ENCODE assay signal across 24 mouse cellular contexts in the genomic region with DNA sequence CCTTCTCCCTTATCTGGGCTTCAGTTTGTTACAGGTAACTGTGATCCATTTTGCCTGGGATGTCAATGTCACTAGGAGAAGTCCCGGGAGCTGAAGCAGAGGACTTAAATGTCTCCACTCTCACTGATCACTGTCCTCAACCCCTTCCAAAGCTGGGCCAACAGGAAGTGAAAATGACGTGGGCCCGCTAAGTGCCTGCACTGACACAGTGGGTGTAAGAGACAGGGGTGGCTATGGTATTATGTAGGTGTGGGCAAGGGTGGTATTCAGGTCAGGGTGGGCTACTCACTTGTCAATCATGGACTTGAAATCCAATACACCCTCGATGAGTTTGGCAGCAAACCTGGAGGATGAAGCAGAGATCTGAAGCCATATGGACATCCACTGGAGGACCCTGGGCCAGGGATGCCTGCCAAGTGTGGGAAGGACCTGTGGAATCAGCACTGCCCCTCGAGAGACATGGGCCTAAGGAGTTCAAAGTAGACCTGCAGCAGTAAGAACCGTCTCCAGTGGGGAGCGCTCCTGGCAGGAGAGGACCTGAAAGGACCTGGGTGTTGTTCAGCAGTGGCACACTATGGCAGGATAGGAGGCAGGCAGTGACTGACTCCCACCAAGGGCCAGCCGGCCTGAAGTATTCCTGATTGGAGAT. TPM values are rescaled to one million over a fixed set of nuclear protein-coding genes. Genes with fewer than 3 reads are reported as not detected.
DNase-seq lines count a peak whose midpoint lies in the region; ATAC-seq and TF ChIP-seq lines count a peak whose summit lies in the region.
"Had no signal": no experiment of that assay in that cellular context is flagged by ENCODE, and none has a peak within 500 bp of the region (broad histone marks: within the 10 kb centered on the region; RNA-seq: fewer than 3 reads in every experiment).

No protein-coding gene starts in this region.

- H3K36me3 ChIP-seq in hindbrain, embryonic 13.5 days, result peaks cover 91% of the 10 kb centered on the region
- H3K36me3 ChIP-seq in hindbrain, postnatal 0 days (ENCODE audit: insufficient read depth, low read length), result peaks cover 46% of the 10 kb centered on the region
- H3K36me3 ChIP-seq in small intestine, adult 2 months (ENCODE audit: control insufficient read depth, insufficient read depth, low read length), result peaks cover 49% of the 10 kb centered on the region

- DNase-seq in heart, adult 11 months, result peak; percentile 94
- no peak for DNase-seq in heart, postnatal 4 days
- DNase-seq in hindbrain, postnatal 0 days (ENCODE audit: low spot score), result no peak
- no peak for DNase-seq in urinary bladder, adult 18-20 months (ENCODE audit: low spot score in 2 of 2)
- DNase-seq: B cell, adult 2 months; cerebellum, adult 2 months; cerebellum, postnatal 36 days; gastrocnemius, postnatal 10 days; liver; thymus, postnatal 14 days had no signal

- no peak for ATAC-seq in hindbrain, embryonic 13.5 days (ENCODE audit: low FRiP score)
- ATAC-seq in hindbrain, postnatal 0 days, result no peak
- peak; percentile 61 for ATAC-seq in granulocyte monocyte progenitor cell, adult 5-6 weeks (replicated peaks; ENCODE audit: poor library complexity, severe bottlenecking)
- ATAC-seq: forebrain, embryonic 14.5 days; lung, postnatal 0 days; midbrain, embryonic 13.5 days; Patski had no signal

- TF ChIP-seq CTCF in hindbrain, postnatal 0 days (IDR thresholded peaks at IDR 0.05; ENCODE audit: low read depth), result no peak
- no peak for TF ChIP-seq CTCF in small intestine, adult 2 months (IDR thresholded peaks at IDR 0.05; ENCODE audit: extremely low read depth, insufficient read length, insufficient replicate concordance, low read depth, low read length)

- H3K9me3 ChIP-seq in hindbrain, embryonic 13.5 days, result no peaks in the 10 kb centered on the region
- no peaks in the 10 kb centered on the region for H3K9me3 ChIP-seq in hindbrain, postnatal 0 days (ENCODE audit: low read length)
- H3K9me3 ChIP-seq: embryonic facial prominence, embryonic 15.5 days; G1E; heart, embryonic 10.5 days; hindbrain, embryonic 10.5 days; midbrain, embryonic 13.5 days had no signal

- no peaks in the 10 kb centered on the region for H3K27me3 ChIP-seq in hindbrain, embryonic 13.5 days
- H3K27me3 ChIP-seq in hindbrain, postnatal 0 days (ENCODE audit: insufficient read depth, low read length), result no peaks in the 10 kb centered on the region
- H3K27me3 ChIP-seq in small intestine, adult 2 months (ENCODE audit: control insufficient read depth, insufficient read depth, low read length), result no peaks in the 10 kb centered on the region
- H3K27me3 ChIP-seq: CH12.LX; embryonic facial prominence, embryonic 15.5 days; midbrain, embryonic 13.5 days; Patski had no signal

- H3K27ac ChIP-seq in hindbrain, embryonic 13.5 days, result no peak overlapping the region
- H3K27ac ChIP-seq in hindbrain, postnatal 0 days, result no peak overlapping the region
- peak overlapping the region; percentile 80 for H3K27ac ChIP-seq in small intestine, adult 2 months (ENCODE audit: insufficient read depth, low read depth, low read length)
- H3K27ac ChIP-seq: embryonic facial prominence, embryonic 15.5 days; heart, embryonic 10.5 days; hindbrain, embryonic 10.5 days; kidney, postnatal 0 days; left cerebral cortex, adult 2 months; midbrain, embryonic 13.5 days had no signal

- no peak for TF ChIP-seq POLR2A in small intestine, adult 2 months (IDR thresholded peaks at IDR 0.05; ENCODE audit: low read depth, low read length)

- peaks cover 12% of the 10 kb centered on the region for H3K4me1 ChIP-seq in hindbrain, embryonic 13.5 days (replicated peaks)
- no peaks in the 10 kb centered on the region; the same call in 1 of the 2 replicates for H3K4me1 ChIP-seq in hindbrain, postnatal 0 days (ENCODE audit: insufficient read depth, low read length)
- H3K4me1 ChIP-seq in small intestine, adult 2 months (ENCODE audit: control insufficient read depth, insufficient read depth, insufficient read length, low read length), result peaks cover 27% of the 10 kb centered on the region

- no peak overlapping the region for H3K4me3 ChIP-seq in hindbrain, embryonic 13.5 days
- no peak overlapping the region for H3K4me3 ChIP-seq in hindbrain, postnatal 0 days (ENCODE audit: low read length)
- no peak overlapping the region for H3K4me3 ChIP-seq in small intestine, adult 2 months (ENCODE audit: low read depth, low read length)
- H3K4me3 ChIP-seq: embryonic facial prominence, embryonic 15.5 days; heart, embryonic 10.5 days; hindbrain, embryonic 10.5 days; left cerebral cortex, adult 2 months; midbrain, embryonic 13.5 days had no signal

- no peak overlapping the region for H3K4me2 ChIP-seq in hindbrain, embryonic 13.5 days
- H3K4me2 ChIP-seq in hindbrain, postnatal 0 days (ENCODE audit: low read depth, low read length), result no peak overlapping the region
- H3K4me2 ChIP-seq: embryonic facial prominence, embryonic 15.5 days; midbrain, embryonic 13.5 days had no signal

- 89% methylated on average over 8 of the region's 8 CpGs for WGBS in hindbrain, embryonic 13.5 days
- WGBS in hindbrain, postnatal 0 days, result 85% methylated on average over 8 of the region's 8 CpGs
- 63% methylated on average over 8 of the region's 8 CpGs for WGBS in small intestine, adult 2 months

- H3K9ac ChIP-seq in hindbrain, embryonic 13.5 days, result 0 out of 2 replicates have a peak overlapping the region, but pooled peaks have one; percentile 19
- H3K9ac ChIP-seq in hindbrain, postnatal 0 days (replicated peaks; ENCODE audit: low read length), result no peak overlapping the region
- H3K9ac ChIP-seq: embryonic facial prominence, embryonic 15.5 days; midbrain, embryonic 13.5 days had no signal

RNA-seq across cellular contexts. Expression of a gene that starts 7.0 kb away (rescaled TPM):
- total RNA-seq in heart, postnatal 4 days (2021), result 100 to 1,000 TPM; 379 to 401 TPM
- polyA plus RNA-seq in hindbrain, embryonic 13.5 days (2015; fragmentation: Nextera tagmentation; extraction: Ambion mirVana), result 22.1 and 24.0 TPM in 2 replicates
- total RNA-seq in hindbrain, postnatal 0 days (2014; rRNA removed), result 49.3 and 51.5 TPM in 2 replicates
- polyA plus RNA-seq in hindbrain, postnatal 0 days (2015; fragmentation: Nextera tagmentation; extraction: Ambion mirVana), result 26.0 and 27.6 TPM in 2 replicates
- 18.1 and 35.3 TPM in 2 replicates for total RNA-seq in granulocyte monocyte progenitor cell, adult 5-6 weeks (2014; fragmentation: Nextera tagmentation)
- total RNA-seq in granulocyte monocyte progenitor cell, adult 5-6 weeks (2017), result 7.1 and 14.7 TPM in 2 replicates
- polyA plus RNA-seq in small intestine, adult 2 months (2012; rRNA removed), result 77.8 and 176 TPM in 2 replicates

RNA-seq across cellular contexts. Expression of a gene that starts 7.3 kb away (rescaled TPM):
- total RNA-seq in heart, postnatal 4 days (2021), result 100 to 1,000 TPM; 139 TPM
- polyA plus RNA-seq in hindbrain, embryonic 13.5 days (2015; fragmentation: Nextera tagmentation; extraction: Ambion mirVana), result 129 and 133 TPM in 2 replicates
- 140 and 156 TPM in 2 replicates for total RNA-seq in hindbrain, postnatal 0 days (2014; rRNA removed)
- polyA plus RNA-seq in hindbrain, postnatal 0 days (2015; fragmentation: Nextera tagmentation; extraction: Ambion mirVana), result 133 and 138 TPM in 2 replicates
- total RNA-seq in granulocyte monocyte progenitor cell, adult 5-6 weeks (2014; fragmentation: Nextera tagmentation), result 127 and 167 TPM in 2 replicates
- total RNA-seq in granulocyte monocyte progenitor cell, adult 5-6 weeks (2017), result 58.5 and 61.0 TPM in 2 replicates
- 55.4 and 102 TPM in 2 replicates for polyA plus RNA-seq in small intestine, adult 2 months (2012; rRNA removed)

RNA-seq across cellular contexts. Expression of a gene that starts 16.5 kb away (rescaled TPM):
- 10 to 100 TPM; 14.2 to 14.6 TPM for total RNA-seq in heart, postnatal 4 days (2021)
- polyA plus RNA-seq in hindbrain, embryonic 13.5 days (2015; fragmentation: Nextera tagmentation; extraction: Ambion mirVana), result 51.2 and 53.9 TPM in 2 replicates
- total RNA-seq in hindbrain, postnatal 0 days (2014; rRNA removed), result 119 and 122 TPM in 2 replicates
- polyA plus RNA-seq in hindbrain, postnatal 0 days (2015; fragmentation: Nextera tagmentation; extraction: Ambion mirVana), result 48.2 and 49.4 TPM in 2 replicates
- total RNA-seq in granulocyte monocyte progenitor cell, adult 5-6 weeks (2014; fragmentation: Nextera tagmentation), result 13.4 and 17.5 TPM in 2 replicates
- total RNA-seq in granulocyte monocyte progenitor cell, adult 5-6 weeks (2017), result 19.1 and 29.6 TPM in 2 replicates
- polyA plus RNA-seq in small intestine, adult 2 months (2012; rRNA removed), result 62.0 and 199 TPM in 2 replicates

RNA-seq across cellular contexts. Expression of a gene that starts 44.5 kb away (rescaled TPM):
- total RNA-seq in heart, postnatal 4 days (2021), result 10 to 100 TPM; 52.4 to 63.5 TPM
- 27.0 and 33.1 TPM in 2 replicates for polyA plus RNA-seq in hindbrain, embryonic 13.5 days (2015; fragmentation: Nextera tagmentation; extraction: Ambion mirVana)
- total RNA-seq in hindbrain, postnatal 0 days (2014; rRNA removed), result 67.6 and 79.9 TPM in 2 replicates
- polyA plus RNA-seq in hindbrain, postnatal 0 days (2015; fragmentation: Nextera tagmentation; extraction: Ambion mirVana), result 34.4 and 35.3 TPM in 2 replicates
- 6.8 and 13.5 TPM in 2 replicates for total RNA-seq in granulocyte monocyte progenitor cell, adult 5-6 weeks (2014; fragmentation: Nextera tagmentation)
- total RNA-seq in granulocyte monocyte progenitor cell, adult 5-6 weeks (2017), result 7.0 and 7.3 TPM in 2 replicates
- 28.7 and 33.4 TPM in 2 replicates for polyA plus RNA-seq in small intestine, adult 2 months (2012; rRNA removed)

RNA-seq across cellular contexts. Expression of a gene that starts 49.4 kb away (rescaled TPM):
- 10 to 100 TPM; 72.7 to 73.7 TPM for total RNA-seq in heart, postnatal 4 days (2021)
- 146 and 160 TPM in 2 replicates for polyA plus RNA-seq in hindbrain, embryonic 13.5 days (2015; fragmentation: Nextera tagmentation; extraction: Ambion mirVana)
- total RNA-seq in hindbrain, postnatal 0 days (2014; rRNA removed), result 397 and 410 TPM in 2 replicates
- polyA plus RNA-seq in hindbrain, postnatal 0 days (2015; fragmentation: Nextera tagmentation; extraction: Ambion mirVana), result 171 and 180 TPM in 2 replicates
- 32.3 and 47.4 TPM in 2 replicates for total RNA-seq in granulocyte monocyte progenitor cell, adult 5-6 weeks (2014; fragmentation: Nextera tagmentation)
- total RNA-seq in granulocyte monocyte progenitor cell, adult 5-6 weeks (2017), result 23.1 and 41.1 TPM in 2 replicates
- polyA plus RNA-seq in small intestine, adult 2 months (2012; rRNA removed), result 112 and 158 TPM in 2 replicates
